15 mouse cellular contexts compared by ENCODE assay signal in the genomic region with DNA sequence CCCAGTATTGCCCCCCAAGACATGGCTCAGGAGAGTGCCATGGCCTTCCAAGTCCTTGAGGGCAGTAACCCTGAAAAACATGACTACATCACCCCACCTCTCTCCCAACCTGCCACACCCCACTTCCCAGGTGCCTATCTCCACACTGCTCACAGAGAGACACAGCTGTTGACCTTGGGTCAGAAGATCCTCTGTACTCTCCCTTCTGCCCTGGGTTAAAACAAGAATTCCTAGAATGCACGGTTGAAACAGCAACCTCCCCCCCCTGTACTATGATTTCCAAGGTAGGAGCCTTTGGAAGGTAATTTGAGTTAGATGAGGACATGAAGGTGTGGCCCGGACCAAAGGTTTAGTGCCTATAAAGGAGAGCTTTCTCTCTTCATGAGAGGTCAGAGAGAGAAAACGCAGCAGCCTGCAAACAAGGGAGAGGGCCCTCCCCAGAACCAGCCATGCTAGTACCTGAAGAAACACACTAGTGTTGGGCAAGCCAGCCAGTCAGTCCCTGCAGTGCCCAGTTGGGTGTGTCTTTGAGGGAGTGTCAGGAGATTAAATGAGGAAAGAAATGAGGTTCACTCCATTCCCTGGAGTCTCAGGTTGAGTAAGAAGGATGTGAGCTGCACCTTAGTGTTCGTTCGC. TPM values are rescaled to one million over a fixed set of nuclear protein-coding genes. Genes with fewer than 3 reads are reported as not detected.
"Had no signal": no experiment of that assay in that cellular context is flagged by ENCODE, and none has a peak within 500 bp of the region (broad histone marks: within the 10 kb centered on the region; RNA-seq: fewer than 3 reads in every experiment).

No protein-coding gene starts in this region.

- DNase-seq: kidney, adult 9 months; kidney, postnatal 36 days; lung, adult 2 months; lung, postnatal 14 days; retina, postnatal 1 day; thymus, postnatal 4 days had no signal

- H3K27me3 ChIP-seq: limb, embryonic 12.5 days; liver, embryonic 15.5 days; neural tube, embryonic 13.5 days had no signal

- H3K4me3 ChIP-seq: layer of hippocampus, adult 2 months; limb, embryonic 12.5 days; liver, embryonic 15.5 days; megakaryocyte, embryonic 14.5 days; neural tube, embryonic 13.5 days had no signal

- H3K36me3 ChIP-seq: liver, embryonic 15.5 days had no signal

- H3K9ac ChIP-seq: limb, embryonic 12.5 days; liver, embryonic 15.5 days; neural tube, embryonic 13.5 days had no signal

- H3K27ac ChIP-seq: kidney, postnatal 0 days; layer of hippocampus, adult 2 months; limb, embryonic 12.5 days; liver, embryonic 15.5 days; macrophage; neural tube, embryonic 13.5 days had no signal

- ATAC-seq: midbrain, embryonic 16.5 days had no signal

- H3K9me3 ChIP-seq: limb, embryonic 12.5 days; liver, embryonic 15.5 days; megakaryocyte, embryonic 14.5 days; neural tube, embryonic 13.5 days had no signal

- H3K4me2 ChIP-seq: limb, embryonic 12.5 days; liver, embryonic 15.5 days; midbrain, embryonic 11.5 days; neural tube, embryonic 13.5 days had no signal

RNA-seq across cellular contexts. Expression of a gene that starts 22.1 kb away (rescaled TPM):
- polyA plus RNA-seq: liver, embryonic 15.5 days had no signal
